Mouse (Mus musculus): ENCODE measurements around the gene Sympk. TPM values are rescaled to one million over a fixed set of nuclear protein-coding genes. Genes with fewer than 3 reads are reported as not detected.
A peak's percentile ranks its signal among the peaks of the same experiment; 100 is the strongest.

Gene Sympk
- polyA plus RNA-seq, 1 experiment from 2014 or later, result 32.7 TPM

- Histone ChIP-seq H3K9me3 (no peaks in the 10 kb centered on the region), H3K4me3 (no peak overlapping the region), H3K9ac (no peak overlapping the region), H3K4me2 (no peak overlapping the region), H3K4me1 (peaks cover 40% of the 10 kb centered on the region), H3K36me3 (peaks cover 22% of the 10 kb centered on the region), H3K27ac (no peak overlapping the region), H3K27me3 (no peaks in the 10 kb centered on the region)
- WGBS, result 78% methylated on average over 7 of the region's 7 CpGs
- ATAC-seq (ENCODE audit: insufficient number of reproducible peaks, low FRiP score, low TSS enrichment, low read depth), result no peak
Measured at GRCm38 (mm10) chr7:19010581-19010980, 13.6 kb upstream of the Sympk start.

DNA sequence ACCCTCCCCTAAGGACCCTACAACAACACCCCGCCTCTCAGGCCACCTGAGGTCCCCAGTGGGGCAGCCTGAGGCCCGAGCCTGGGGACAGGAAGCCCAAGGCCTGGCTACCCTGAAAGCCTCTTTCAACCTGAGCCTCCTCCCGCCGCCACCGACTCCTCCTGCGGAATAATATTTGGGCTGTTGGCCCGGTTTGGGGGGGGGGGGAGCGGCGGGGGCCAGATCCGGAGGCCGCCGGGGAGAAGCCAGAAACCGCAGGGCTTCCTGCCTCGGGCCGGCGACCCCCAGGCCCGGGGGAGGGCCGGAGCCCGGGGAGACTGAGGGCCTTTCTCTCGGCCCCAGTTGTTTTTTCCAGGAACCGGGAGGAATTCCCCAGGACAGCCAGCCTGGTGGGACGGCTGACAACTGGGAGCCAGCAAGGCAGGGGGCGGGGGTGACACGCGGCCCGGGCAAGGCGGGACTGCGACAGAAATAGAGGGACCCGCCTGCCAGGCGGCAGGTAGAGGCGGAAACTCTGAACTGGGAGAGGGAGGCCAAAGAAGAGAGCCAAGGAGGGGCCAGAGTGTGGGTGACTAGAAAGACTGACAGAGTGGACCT, 12.1 kb upstream of the Sympk start:
- Histone ChIP-seq H3K4me1 (peaks cover 24% of the 10 kb centered on the region), H3K4me3 (peak overlapping the region; percentile 37), H3K4me2 (peak overlapping the region; percentile 66), H3K9me3 (no peaks in the 10 kb centered on the region), H3K27me3 (no peaks in the 10 kb centered on the region), H3K36me3 (peaks cover 9% of the 10 kb centered on the region), H3K27ac (peak overlapping the region; percentile 84), H3K9ac (peak overlapping the region; percentile 47; the same call in 1 of the 2 replicates)
- ATAC-seq (ENCODE audit: insufficient number of reproducible peaks, low FRiP score, low TSS enrichment, low read depth), result peak; percentile 66; the same call in 1 of the 2 replicates
- under 1% methylated on average over 31 of the region's 31 CpGs for WGBS

DNA sequence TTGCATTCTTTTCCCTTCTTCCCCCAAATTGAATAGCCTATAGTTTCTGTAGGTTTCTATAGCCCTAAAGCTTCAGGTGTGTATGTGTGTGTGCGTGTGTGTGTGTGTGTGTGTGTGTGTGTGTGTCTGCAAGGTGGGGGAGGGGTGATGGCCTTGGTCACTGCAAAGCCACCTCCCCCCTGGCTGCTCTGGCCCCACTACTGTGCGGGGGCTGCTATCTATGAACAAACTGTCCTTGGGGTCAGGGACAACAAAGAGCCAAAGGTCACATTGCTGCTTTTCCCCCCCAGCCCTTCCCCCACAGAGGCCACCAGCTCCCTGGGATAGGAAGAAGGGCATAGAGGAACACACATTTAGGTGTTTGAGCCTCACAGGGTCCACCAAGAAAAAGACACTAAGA, 11.3 kb upstream of the Sympk start:
- Histone ChIP-seq H3K27ac (peak overlapping the region; percentile 84), H3K36me3 (peaks cover 2% of the 10 kb centered on the region; the same call in 1 of the 2 replicates), H3K27me3 (no peaks in the 10 kb centered on the region), H3K4me2 (no peak overlapping the region), H3K9me3 (no peaks in the 10 kb centered on the region), H3K9ac (no peak overlapping the region), H3K4me1 (peaks cover 17% of the 10 kb centered on the region), H3K4me3 (no peak overlapping the region)
- WGBS, result 42% methylated on average over 2 of the region's 2 CpGs
- no peak for ATAC-seq (ENCODE audit: insufficient number of reproducible peaks, low FRiP score, low TSS enrichment, low read depth)

GRCm38 (mm10) chr7:19014452-19014851, 9.7 kb upstream of the Sympk start:
- H3K9me3 ChIP-seq, result no peaks in the 10 kb centered on the region
- no peak for ATAC-seq (ENCODE audit: insufficient number of reproducible peaks, low FRiP score, low TSS enrichment, low read depth)
- H3K4me3 ChIP-seq, result no peak overlapping the region
- WGBS, result 57% methylated on average over 15 of the region's 15 CpGs
- H3K9ac ChIP-seq, result no peak overlapping the region
- H3K27ac ChIP-seq, result no peak overlapping the region
- H3K27me3 ChIP-seq, result no peaks in the 10 kb centered on the region
- no peak overlapping the region for H3K4me2 ChIP-seq
- no peaks in the 10 kb centered on the region for H3K36me3 ChIP-seq
- H3K4me1 ChIP-seq, result peaks cover 15% of the 10 kb centered on the region

DNA sequence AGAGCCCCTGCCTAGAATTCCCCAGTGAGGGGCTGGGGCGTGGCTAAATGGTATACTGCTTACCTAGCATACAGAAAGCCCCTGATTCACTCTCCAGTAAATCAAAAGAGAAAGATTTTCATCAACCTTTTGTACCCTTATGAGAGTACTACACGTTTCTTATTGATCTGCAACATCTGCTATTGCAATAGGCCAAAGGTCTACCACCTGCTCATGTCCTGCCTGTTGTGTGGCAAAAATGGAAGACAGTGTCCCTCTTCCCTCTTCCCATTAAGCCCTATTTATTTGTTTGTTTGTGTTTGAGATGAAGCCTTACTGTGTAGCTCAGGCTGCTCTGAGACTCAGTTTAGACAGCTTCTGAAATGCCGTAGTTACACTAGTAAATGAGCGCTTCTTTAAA, 8.1 kb upstream of the Sympk start:
- 82% methylated on average over 4 of the region's 4 CpGs for WGBS
- H3K27ac ChIP-seq, result no peak overlapping the region
- H3K9me3 ChIP-seq, result no peaks in the 10 kb centered on the region
- H3K4me2 ChIP-seq, result no peak overlapping the region
- H3K9ac ChIP-seq, result no peak overlapping the region
- peaks cover 15% of the 10 kb centered on the region for H3K4me1 ChIP-seq
- peaks cover 11% of the 10 kb centered on the region for H3K27me3 ChIP-seq
- ATAC-seq (ENCODE audit: insufficient number of reproducible peaks, low FRiP score, low TSS enrichment, low read depth), result no peak
- H3K36me3 ChIP-seq, result no peaks in the 10 kb centered on the region
- H3K4me3 ChIP-seq, result no peak overlapping the region

- H3K9ac ChIP-seq, result no peak overlapping the region
- no peak overlapping the region for H3K4me3 ChIP-seq
- peaks cover 29% of the 10 kb centered on the region for H3K27me3 ChIP-seq
- no peaks in the 10 kb centered on the region for H3K9me3 ChIP-seq
- no peaks in the 10 kb centered on the region for H3K36me3 ChIP-seq
- no peak overlapping the region for H3K4me2 ChIP-seq
- no peak for ATAC-seq (ENCODE audit: insufficient number of reproducible peaks, low FRiP score, low TSS enrichment, low read depth)
- WGBS, result 87% methylated on average over 7 of the region's 7 CpGs
- no peaks in the 10 kb centered on the region; the same call in 1 of the 2 replicates for H3K4me1 ChIP-seq
- no peak overlapping the region for H3K27ac ChIP-seq
Measured at GRCm38 (mm10) chr7:19017909-19018308, 6.3 kb upstream of the Sympk start.

DNA sequence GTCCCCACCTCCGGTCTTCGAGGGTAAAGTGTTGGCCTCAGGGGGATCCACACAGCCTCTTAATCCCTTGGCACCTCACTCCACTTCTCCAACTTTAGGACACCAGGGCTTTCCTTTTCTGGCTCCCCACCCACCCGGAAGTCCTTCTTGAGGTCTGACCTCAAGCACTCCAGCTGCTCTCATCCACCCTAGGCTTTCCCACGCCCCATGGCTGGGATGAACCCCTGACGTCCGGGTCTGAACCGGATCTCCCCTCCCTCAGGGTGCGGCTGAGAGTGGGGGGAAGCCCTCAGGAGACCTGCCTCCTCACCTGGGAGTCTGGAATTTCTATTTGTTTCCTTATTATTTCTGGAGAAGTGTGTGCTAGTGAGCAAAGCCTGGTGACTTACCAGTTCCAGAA, 3.1 kb upstream of the Sympk start:
- ATAC-seq (ENCODE audit: insufficient number of reproducible peaks, low FRiP score, low TSS enrichment, low read depth), result no peak
- no peak overlapping the region for H3K9ac ChIP-seq
- WGBS, result 12% methylated on average over 8 of the region's 8 CpGs
- no peaks in the 10 kb centered on the region for H3K9me3 ChIP-seq
- peaks cover 40% of the 10 kb centered on the region for H3K27me3 ChIP-seq
- H3K4me1 ChIP-seq, result peaks cover 20% of the 10 kb centered on the region
- no peaks in the 10 kb centered on the region for H3K36me3 ChIP-seq
- no peak overlapping the region for H3K27ac ChIP-seq
- peak overlapping the region; percentile 14; the same call in 1 of the 2 replicates for H3K4me2 ChIP-seq
- H3K4me3 ChIP-seq, result no peak overlapping the region

DNA sequence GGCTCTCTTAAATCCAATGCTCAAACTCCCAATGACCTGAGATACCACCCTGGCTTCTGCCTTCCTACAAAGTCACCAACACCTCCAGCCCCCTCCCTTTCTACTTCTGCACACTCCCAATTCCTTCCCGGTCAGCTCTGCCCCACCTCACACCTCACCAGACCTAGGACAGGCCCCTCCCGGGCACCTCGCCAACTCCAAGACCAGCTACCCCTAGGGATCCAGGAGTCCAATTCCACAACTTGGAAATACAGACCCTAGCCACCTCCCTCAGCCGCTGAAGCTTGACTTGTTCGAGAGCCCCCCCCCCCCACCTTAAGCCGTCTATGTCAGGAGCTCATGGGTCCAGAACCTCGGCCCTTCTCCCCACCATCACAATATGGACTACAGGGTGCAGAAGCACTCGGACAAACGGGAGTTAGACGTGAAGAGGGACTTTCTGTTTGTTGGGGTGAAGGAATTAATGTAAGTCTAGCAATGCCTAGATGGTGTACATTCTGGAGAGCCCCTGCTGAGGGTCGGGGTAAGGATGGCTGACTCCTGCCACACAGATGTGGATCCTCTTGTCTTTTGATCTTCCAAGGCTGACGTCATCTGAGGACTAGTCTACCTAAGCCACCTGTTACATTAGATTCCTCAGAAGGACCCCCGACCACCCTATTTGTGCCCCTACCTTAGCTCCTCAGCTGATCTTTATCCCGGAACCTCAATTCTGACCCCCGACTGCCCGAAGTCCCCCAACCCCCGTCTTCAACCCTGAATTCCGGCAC, 1.8 kb upstream of the Sympk start:
- no peak overlapping the region for H3K27ac ChIP-seq
- peaks cover 40% of the 10 kb centered on the region for H3K27me3 ChIP-seq
- H3K9ac ChIP-seq, result 0 out of 2 replicates have a peak overlapping the region, but pooled peaks have one; percentile 10
- H3K4me1 ChIP-seq, result peaks cover 25% of the 10 kb centered on the region
- peak overlapping the region; percentile 95 for H3K4me3 ChIP-seq
- 50% methylated on average over 18 of the region's 18 CpGs for WGBS
- no peaks in the 10 kb centered on the region for H3K36me3 ChIP-seq
- H3K4me2 ChIP-seq, result peak overlapping the region; percentile 14
- ATAC-seq (ENCODE audit: insufficient number of reproducible peaks, low FRiP score, low TSS enrichment, low read depth), result no peak
- no peaks in the 10 kb centered on the region for H3K9me3 ChIP-seq

- no peak for ATAC-seq (ENCODE audit: insufficient number of reproducible peaks, low FRiP score, low TSS enrichment, low read depth)
- peak within 1 kb of the TSS; percentile 61; the same call in 1 of the 2 replicates for H3K27ac ChIP-seq
- 4% methylated on average over 28 of the region's 30 CpGs for WGBS
Measured at GRCm38 (mm10) chr7:19023357-19023814, 791 bp upstream of the Sympk start, which contains the start of gene Foxa3. Gene Foxa3 (minus strand): TSS chr7:19023538.

GRCm38 (mm10) chr7:19024581-19025255, 541 bp downstream of the Sympk start:
- peaks cover 11% of the 10 kb centered on the region for H3K36me3 ChIP-seq
- peak; percentile 20; the same call in 1 of the 2 replicates for ATAC-seq (ENCODE audit: insufficient number of reproducible peaks, low FRiP score, low TSS enrichment, low read depth)

More at GRCm38 (mm10) chr7:19023357-19023814, 791 bp upstream of the Sympk start, which contains the start of gene Foxa3:
- H3K4me3 ChIP-seq, result peak within 1 kb of the TSS; percentile 95
- no peaks in the 10 kb centered on the region for H3K36me3 ChIP-seq
- H3K9ac ChIP-seq, result peak within 1 kb of the TSS; percentile 89
- peaks cover 29% of the 10 kb centered on the region for H3K4me1 ChIP-seq
- H3K4me2 ChIP-seq, result peak within 1 kb of the TSS; percentile 81
- no peaks in the 10 kb centered on the region for H3K9me3 ChIP-seq
- H3K27me3 ChIP-seq, result peaks cover 40% of the 10 kb centered on the region

GRCm38 (mm10) chr7:19028067-19028466, 3.9 kb downstream of the Sympk start:
- Histone ChIP-seq H3K27ac (no peak overlapping the region), H3K9ac (no peak overlapping the region), H3K4me3 (no peak overlapping the region), H3K27me3 (peaks cover 9% of the 10 kb centered on the region), H3K4me1 (peaks cover 29% of the 10 kb centered on the region), H3K9me3 (no peaks in the 10 kb centered on the region), H3K36me3 (peaks cover 43% of the 10 kb centered on the region), H3K4me2 (no peak overlapping the region)
- ATAC-seq (ENCODE audit: insufficient number of reproducible peaks, low FRiP score, low TSS enrichment, low read depth), result no peak

More at GRCm38 (mm10) chr7:19024581-19025255, 541 bp downstream of the Sympk start:
- 1% methylated on average over 36 of the region's 36 CpGs for WGBS
- Histone ChIP-seq H3K9ac (peak overlapping the region; percentile 89), H3K27me3 (peaks cover 40% of the 10 kb centered on the region), H3K9me3 (no peaks in the 10 kb centered on the region), H3K4me1 (peaks cover 29% of the 10 kb centered on the region), H3K4me2 (peak overlapping the region; percentile 81), H3K4me3 (peak overlapping the region; percentile 95), H3K27ac (peak overlapping the region; percentile 61)
